Mouse (Mus musculus) left cerebral cortex, postnatal 14 days (tissue): ENCODE measurements around the gene Fgf3. TPM values are rescaled to one million over a fixed set of nuclear protein-coding genes. Genes with fewer than 3 reads are reported as not detected.

Source experiments
- DNase-seq, 2 experiments: peaks; one replicate each; pipeline ENCODE4 v3.0.0; 2021 to 2022; ENCODE audit warnings: low spot score in 2 of 2, mixed read lengths in 1 of 2
- intact Hi-C: fragments of 180-260 bp; cut with DNase I; formaldehyde crosslinking; loops from one replicate; pipeline ENCODE4 v1.15.1; 2025
- total RNA-seq, 2 experiments: library from RNA; stranded (reverse); gene quantifications; 2 replicates each; pipeline ENCODE4 v1.2.3; 2021

Gene Fgf3
- total RNA-seq, 2 experiments from 2014 or later, result 0.24 TPM; not detected in 1

GRCm38 (mm10) chr7:144892322-144892721, 54.4 kb downstream of the Fgf3 start:
- intact Hi-C loops, result no loop called here
- no peak for DNase-seq

Other genes with a start within 250 kb of the Fgf3 start
- gene Ano1, start 86.1 kb upstream of the Fgf3 start, total RNA-seq, result 1 to 10 TPM; 3.1 to 3.5 TPM
- not detected for gene Fgf4, start 9.3 kb downstream of the Fgf3 start, total RNA-seq
- gene Fgf15, start 58.4 kb downstream of the Fgf3 start, total RNA-seq, result not detected
- gene LTO1, start 77.0 kb downstream of the Fgf3 start, total RNA-seq, result 10 to 100 TPM; 20.2 to 25.2 TPM
- gene Ccnd1, start 101.8 kb downstream of the Fgf3 start, total RNA-seq, result 10 to 100 TPM; 26.3 to 39.2 TPM